Mouse (Mus musculus): ENCODE results near the gene Arhgef12.
"Not testable (repeated sequence)": the region's sequence is repeated elsewhere in the genome, so short reads cannot be mapped to it uniquely, and the experiment has no call there.

Arhgef12 gene

DNA sequence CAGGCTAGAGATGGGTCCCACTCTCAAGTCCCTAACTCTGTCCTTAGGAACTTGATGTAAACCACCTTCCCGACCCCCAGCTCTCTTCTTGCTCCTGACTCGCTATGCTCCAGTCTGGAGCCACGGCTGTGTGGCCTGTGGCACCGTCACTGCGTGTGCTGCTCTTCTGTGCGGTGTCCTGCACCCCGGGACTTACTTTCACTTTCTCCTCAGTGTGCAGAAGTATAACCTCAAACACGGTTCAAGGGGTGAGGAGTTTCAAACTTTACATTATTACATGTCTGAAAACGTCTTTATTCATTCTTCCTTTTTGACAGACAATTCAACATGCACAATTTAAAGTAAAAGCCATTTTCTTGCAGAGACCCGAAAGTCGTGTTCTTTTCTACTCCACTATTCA is 111.7 kb downstream of the Arhgef12 start:
- no peak for DNase-seq

DNA sequence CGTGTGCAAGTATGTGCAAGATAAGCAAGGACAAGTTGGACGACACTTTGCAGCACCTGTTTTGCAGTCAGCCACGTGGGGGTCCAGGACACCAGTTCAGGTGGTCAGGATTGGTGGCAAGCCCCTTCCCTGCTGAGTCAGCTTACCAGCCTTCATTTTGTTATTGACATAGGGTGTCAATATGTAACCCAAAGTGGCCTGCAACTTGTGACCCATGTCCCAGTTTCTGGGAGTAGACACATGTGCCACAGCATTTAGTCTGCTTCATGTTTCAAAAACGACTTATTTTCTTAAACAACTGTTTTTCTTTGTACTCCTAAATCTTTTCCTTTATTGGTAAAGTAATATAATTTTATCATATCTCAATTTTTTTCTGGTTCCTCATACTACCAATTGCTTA is 112.3 kb downstream of the Arhgef12 start:
- no peak for DNase-seq

DNA sequence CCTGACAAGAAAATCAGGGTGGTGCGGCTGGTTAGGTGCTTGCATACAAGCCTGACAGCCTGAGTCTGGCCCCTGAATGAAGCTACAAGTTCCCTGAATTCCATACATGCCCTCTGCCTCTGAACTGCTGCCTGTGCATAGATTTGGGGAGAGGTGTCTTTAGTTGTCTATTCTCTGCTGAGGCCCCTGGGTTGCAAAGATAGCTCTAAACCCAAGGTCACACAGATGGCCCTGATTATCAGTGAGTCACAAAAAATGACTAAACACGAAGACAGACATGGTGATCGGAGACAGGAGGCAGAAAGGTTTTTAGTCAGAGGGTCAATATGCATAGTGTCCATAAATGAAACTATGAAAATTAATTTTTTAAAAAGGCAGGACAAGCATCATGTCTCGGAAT is 113.4 kb downstream of the Arhgef12 start:
- no peak for DNase-seq

DNA sequence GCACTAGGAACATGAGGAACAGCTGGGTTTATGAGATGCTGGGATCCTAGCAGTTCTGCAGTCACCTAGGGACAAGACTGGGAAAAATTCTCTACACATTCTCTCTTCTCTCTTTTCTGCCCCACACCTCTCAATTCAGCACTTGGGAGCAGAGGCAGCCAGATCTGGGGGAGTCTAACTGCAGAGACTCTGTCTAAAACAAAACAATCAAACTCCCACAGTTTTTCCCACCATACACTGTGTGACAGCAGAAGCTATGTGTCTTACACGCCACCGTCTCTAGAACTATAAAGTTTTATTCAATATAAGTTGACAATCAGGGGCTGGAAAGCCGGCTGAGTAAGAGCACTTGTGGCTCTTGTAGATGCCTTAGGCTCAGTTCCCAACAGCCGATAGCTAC is 119.1 kb downstream of the Arhgef12 start:
- DNase-seq = peak; percentile 58

DNA sequence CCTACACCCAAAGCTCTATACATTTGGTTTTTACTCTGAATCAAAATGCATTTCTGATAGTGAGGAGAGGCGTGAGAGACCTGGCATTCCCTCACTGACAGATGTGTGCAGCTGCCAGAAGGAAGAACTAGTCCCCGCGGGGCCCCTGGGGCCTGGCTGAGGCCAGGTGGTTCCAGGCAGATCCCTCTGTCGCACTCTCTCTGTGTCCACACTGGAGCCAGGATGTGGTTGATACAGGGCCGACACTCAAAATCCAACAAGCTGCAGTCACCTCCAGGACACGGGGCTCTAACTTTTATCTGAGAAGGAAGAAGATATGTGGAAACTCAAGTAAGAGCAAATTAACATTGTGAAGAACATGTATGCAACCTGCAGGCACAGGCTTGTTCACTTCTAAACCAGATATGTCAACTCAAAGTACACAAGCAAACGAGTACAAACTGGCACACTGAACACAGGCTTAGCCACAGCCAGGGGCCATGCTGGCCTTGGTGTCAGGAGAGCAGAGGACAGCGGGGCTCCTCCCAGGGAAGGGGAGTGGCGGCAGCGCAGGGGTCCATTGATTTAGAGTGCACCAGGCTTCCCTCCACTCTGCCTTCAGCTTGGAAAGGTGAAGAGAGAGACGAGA is 138.0 kb downstream of the Arhgef12 start:
- DNase-seq = peak; percentile 90

DNA sequence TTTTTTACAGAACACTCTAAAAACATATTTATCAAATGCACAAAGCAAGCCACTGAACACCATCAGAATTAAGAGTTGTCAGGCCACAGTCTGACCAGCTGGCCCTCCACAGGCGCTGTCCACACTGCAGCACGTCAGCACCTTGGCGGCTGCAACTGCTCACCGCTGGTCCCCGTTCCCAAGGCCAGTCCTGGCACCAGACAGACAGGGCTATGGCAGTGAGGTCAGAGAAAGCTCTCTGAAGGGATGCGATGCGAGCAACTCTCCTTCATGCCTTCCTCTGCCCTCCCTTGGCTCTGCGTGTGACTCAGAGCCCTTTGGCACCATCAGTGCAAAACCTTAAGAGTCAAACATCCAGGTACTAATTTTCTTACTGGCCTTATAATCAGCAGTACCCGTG is 139.3 kb downstream of the Arhgef12 start:
- peak; percentile 89 for DNase-seq

DNA sequence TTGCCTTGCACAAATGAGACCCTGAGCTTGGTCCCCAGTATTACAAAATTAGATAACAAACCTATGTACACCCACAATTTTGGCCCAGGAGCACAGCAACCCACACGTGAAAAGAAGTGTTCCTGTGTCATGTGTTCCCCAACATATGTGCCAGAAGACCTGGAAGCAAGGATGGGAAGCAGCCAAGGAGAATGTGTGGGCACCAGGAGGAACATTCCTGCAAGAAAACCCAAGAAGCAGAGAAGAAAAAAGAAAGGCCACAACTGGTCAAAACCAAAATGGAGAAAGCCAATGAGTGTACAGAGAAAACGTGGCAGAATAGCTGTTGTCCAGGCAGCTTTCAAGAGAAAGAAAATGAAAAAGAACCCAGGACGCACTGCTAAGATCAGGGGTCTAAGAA is 142.2 kb downstream of the Arhgef12 start:
- not testable (repeated sequence) for DNase-seq

DNA sequence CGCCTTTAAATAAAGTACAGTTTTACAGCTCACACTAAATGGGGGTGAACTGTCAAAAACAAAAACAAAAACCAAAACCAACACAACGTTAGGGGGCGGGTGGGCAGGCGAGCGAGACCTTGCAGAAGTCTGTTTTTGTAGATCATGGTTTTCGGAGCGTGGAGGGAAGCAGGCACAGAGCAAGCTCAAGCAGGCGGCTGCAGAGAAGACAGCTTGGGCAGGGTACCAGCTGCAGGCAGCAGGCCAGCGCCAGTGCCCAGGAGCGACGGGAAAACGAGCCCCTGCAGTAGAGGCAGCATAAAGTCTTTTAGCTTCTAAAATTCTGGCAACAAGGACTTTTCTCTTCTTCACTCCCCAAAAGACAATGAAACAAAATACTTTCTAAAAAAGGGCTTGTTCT is 142.7 kb downstream of the Arhgef12 start:
- DNase-seq = no peak

DNA sequence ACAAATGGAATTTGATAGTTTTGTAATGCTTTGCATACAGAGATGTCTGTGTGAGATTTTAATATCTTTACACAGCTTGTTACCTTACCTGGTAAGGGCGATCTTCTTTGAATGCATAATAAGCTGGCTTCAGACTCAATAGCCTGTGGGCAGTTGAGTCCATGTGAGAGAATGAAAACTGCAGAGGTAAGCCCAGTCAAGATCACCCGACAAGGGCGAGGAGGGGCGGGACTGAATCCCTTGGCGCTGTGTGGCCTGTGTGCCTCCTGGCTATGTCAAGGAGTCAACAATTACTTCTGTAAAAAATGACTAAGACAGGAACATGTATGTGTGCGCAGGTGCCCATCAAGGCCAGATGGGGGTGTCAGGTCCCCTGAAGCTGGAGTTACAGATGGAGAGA is 144.5 kb downstream of the Arhgef12 start:
- DNase-seq = no peak

DNA sequence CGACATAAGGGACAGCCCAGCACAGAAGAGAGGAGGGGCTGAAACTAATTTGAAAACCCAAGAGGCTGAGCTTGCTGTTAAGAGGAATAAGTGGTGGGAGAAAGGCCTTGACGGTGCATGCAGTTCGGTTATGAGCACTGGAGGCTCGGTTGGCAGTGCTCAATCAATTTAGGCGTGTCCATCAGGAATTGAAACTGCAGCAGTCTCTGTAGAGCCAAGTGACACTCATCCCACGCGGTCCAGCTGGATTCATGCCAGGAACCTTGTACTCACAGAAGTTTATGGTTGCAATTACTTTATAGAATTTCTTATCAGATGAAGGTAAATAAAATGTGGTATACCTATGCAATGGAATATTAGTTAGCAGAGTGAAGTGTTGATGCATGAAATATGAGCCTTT is 148.6 kb downstream of the Arhgef12 start:
- no peak for DNase-seq

DNA sequence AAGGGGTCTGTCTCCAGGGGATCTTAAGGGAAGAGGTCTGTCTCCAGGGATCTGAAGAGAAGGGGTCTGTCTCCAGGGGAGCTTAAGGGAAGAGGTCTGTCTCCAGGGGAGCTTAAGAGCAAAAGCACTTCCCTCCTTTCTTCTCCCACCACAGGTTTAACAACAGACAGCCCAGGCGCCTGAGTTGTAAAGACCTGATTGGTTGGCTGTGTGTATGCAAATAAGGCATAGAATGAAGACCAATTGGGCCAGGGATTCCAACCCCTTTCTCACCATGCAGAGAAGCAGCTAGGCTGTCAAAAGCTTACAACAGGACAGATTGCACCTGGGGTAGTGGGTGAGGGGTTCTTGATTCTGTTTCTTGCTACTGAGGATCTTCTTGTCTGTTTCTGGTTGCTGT is 158.7 kb downstream of the Arhgef12 start:
- DNase-seq = no peak

DNA sequence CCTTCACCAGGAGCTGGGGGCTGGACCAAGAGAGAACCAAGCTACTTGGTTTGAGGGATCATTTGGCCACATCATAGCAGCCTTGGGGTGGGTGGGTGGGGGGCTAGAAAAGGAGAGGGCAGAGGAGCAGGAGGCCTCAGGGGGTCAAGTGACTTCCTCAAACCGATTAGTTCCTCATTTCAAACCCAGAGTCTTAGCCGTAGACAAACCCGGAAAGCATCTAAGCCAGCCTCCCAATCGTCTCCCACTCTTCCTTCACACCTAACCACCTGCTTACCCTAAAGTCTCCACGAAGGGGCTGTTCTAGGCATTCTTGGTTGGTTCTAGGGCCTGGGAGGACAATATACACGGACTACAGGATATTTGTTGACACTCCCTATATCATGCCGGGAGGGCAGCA is 161.9 kb downstream of the Arhgef12 start:
- DNase-seq = no peak

DNA sequence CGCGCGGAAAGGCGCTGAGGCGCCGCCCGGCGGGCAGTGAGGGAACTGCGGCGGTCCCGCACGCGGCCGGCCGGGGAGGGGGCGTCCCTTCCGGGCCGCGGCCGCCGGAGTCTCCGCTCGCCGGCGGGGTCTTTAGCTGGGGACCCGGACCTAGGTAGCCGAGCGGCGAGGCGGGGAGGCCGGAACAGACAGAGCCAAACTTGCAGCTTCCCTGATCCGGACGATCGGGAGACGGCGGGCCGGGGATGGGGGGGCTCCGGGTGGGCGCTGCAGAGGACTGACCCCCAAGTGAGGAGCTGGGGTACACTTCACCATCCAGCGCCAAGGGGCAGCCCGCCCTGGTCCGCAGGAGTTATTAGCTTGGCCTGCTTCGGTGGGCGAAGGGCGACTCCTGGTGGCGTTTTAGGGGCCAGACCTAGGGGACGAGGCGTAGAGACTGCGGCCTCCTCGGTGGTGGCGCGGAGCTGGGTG is 162.5 kb downstream of the Arhgef12 start:
- peak; percentile 97 for DNase-seq

DNA sequence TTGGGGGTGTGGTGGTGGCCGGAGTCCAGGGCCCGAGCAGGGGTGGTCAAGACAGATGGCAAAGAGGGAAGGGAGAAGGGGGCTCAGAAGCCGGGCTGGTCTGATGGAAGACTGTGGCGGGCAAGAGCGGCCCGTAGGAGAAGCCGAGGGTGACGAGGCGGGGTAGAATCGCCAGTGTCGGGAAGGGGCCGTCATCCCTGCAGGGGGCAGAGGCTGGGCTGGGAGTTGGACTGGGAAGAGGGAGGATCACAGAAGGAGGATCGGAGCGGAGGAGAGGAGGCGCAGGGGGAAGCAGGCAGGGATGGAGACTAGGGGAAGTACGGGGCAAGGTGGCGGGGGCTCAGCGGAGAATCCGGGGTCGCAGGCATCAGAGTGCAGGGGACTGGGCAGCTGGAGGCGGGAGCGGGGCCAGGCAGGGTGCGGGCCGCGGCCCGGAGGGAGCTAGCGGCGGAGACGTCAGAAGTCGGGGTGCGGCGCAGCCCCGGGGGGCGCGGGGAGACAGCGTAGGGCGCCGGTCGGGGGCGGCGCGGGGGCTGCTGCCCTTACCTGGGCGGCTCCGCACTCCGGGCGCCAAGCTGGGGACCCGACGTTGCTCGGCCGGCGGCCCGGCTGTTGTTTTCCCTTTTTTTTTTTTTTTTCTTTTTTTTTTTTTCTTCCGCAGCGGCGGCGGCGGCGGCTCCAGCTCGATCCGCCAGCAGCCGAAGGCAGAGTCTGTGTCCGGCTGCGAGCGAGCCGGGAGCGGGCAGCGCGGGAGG is 163.1 kb downstream of the Arhgef12 start, which contains the start of gene Grik4:
Gene Grik4, minus strand, starts transcription at position 713 of the 755 bp plus-strand sequence.
- peak; percentile 93 for DNase-seq

DNA sequence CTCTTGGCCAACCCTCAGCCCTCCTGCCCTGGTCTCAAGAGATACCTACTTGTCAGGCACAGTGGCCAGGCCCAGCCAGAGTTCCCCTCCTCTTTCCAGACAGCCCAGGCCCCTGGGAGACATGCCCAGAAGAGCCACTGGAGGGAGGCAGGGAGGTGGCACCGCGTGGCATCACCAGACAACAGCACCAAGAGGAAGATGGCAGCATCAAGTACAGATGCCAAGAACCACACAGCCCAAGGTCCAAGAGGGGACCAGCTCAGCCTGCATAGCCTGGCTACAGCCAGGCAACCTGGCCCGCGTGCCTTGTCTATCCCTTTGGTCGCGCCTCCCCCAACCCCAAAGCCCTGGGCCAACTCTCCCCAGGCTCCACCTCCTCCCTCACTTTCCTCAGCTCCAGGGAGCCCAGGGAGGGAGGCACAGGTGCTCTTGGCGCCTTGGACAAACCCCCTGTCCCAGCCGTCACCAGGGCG is 163.9 kb downstream of the Arhgef12 start:
- no peak for DNase-seq

DNA sequence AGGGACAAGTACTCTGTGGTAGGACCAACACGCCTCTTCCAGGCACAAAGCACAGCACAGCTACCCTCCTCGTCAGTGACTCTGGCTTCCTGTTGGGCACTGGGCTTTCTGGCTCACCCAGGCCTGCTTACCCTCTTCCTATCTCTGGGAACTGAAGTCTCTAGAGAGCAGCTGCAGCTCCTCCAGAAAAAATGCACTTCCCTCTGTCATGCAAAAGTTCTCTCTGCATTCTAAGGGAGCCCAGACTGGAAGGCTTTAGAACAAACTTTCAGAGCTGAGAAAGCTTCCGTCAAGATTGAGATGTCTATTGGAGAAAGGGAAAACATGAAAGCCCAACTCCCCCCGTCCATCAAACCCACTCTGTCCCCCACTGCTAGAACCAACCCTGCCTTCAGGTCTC is 164.9 kb downstream of the Arhgef12 start:
- DNase-seq = no peak

DNA sequence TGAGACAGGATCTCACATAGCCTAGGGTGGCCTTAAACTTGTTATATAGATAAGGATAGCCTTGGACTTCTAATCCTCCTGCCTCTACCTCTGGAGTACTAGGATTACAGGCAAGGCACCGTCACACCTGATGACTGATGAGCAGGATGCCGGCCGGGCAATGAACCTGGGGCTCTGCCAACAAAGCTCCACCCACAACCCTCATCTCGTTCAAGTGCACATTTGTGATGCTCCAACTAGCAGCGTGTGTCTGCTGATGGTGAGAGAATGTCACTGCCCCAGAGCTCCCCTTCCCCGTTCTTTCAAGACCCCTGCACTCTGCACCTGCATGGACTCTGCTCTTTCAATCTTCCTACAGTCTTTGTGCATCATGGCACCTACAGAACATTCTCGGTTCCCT is 174.9 kb downstream of the Arhgef12 start:
- DNase-seq = no peak

DNA sequence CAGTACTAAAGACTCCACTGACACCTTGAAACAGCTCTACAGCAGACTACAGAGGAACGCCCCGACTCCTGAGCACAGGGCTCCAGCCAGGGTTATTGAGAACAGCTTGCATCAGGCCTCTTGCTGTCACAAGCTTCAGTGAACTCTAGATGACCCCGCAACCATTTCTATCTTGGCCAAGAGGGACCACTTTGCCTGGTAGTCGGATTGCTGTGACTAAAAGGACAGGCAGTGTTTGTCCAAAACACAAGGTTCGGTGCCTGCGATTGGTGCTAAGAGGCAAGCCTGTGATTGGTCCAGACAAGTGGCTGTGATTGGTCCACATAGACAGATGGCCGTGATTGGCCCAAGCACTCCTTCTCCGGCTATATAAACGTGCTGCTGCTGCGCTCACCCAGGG is 179.5 kb downstream of the Arhgef12 start:
- DNase-seq = no peak

DNA sequence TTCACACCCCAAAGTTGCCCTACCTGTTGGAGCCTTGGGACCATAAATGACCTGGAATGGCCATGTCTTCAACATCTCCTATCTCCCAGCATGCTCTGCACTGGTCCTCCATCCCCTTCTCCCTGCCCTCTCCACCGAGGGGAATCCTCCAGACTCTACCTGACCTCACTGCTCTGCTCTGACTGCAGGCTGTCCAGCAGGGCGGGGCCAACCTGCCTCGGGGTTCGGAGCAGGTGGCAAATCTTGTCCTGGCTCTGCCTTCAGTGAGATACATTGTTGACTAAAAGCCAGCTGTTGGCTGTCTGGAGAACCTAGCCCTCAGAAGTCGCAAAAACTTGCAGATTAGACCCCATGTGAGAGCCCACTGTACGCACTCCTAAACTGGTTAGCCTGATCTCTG is 180.5 kb downstream of the Arhgef12 start:
- no peak for DNase-seq

DNA sequence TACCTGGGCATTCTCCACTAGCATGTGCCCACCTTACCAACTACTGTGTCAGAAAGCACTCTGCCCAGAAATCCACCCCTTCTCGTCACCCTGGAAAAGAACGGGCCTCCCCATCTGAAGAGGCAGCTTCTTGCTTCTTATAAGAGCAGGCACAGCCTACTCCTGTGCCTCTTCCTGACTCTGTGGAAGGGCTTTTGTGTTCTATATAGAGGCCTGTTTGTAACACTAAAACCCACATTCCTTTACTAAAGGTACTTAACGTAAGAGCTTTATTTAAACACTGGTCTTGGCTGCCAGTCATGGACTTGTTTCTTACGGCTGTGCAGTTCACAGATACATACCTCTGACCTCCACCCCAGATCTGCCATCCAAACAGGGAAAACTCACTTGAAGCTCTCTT is 185.2 kb downstream of the Arhgef12 start:
- DNase-seq = no peak

DNA sequence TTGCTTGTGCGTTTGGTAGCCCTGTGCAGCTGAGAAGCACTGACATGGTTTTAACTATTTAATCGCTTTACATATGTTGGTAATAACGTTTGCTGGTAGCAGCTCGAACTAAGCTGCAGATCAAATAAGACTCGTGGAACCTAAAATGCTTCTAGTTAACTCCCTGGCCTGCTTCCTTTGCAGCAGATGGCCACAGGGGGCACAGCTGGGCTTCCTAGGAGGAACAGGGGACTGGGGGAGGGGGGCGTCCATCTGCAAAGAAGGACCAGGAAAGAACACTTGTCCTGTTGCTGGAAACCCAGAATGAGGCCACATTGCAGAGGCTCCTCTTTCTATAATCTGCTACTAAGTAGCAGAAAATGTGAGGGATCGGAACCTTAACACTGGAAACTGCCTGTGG is 186.8 kb downstream of the Arhgef12 start:
- DNase-seq = no peak

DNA sequence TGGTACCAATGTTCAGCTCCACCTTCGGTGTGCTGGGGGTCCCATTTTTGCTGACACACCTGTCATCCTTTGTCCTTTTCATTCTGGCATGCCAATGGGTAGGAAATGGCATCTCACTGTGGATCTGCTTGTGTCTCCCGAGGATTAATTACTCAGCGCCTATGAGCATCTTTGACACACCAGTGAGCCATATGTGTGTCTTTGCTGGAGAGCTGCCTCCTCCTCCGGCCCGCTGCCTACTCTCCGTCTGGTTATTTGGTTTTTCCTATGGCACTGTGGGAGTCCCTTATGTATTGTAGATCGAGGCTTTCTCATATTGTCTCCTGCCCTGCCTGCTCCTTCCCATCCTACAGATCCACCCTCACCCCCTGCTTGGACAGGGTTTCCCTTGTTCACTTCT is 189.1 kb downstream of the Arhgef12 start:
- no peak for DNase-seq

Data from heart, adult 11 months (tissue).